Mouse (Mus musculus) granulocyte monocyte progenitor cell, adult 5-6 weeks (primary cell): Measurements from ENCODE around the gene Crybb1. TPM values are rescaled to one million over a fixed set of nuclear protein-coding genes. Genes with fewer than 3 reads are reported as not detected.
A peak's percentile ranks its signal among the peaks of the same experiment; 100 is the strongest.

Experiments used
- ATAC-seq: replicated peaks from 2 replicates; pipeline ENCODE4 v1.8.0; 2016; ENCODE audit warnings: mild to moderate bottlenecking, moderate TSS enrichment, inconsistent platforms; ENCODE audit not compliant: poor library complexity, severe bottlenecking
- total RNA-seq, 2 experiments: library from RNA; stranded (forward) in 1 of 2; stranded (reverse) in 1 of 2; fragments of 200-712, 200-1000 nt in 1 of 2; fragments of >200 nt in 1 of 2; fragmentation: Nextera tagmentation in 1 of 2; gene quantifications; 2 replicates each; pipeline ENCODE4 v1.2.3; 2014 to 2017

Crybb1 gene
- total RNA-seq (2014; fragmentation: Nextera tagmentation) (not detected in 2 replicates), total RNA-seq (2017) (not detected in 2 replicates)

GRCm38 (mm10) chr5:112255426-112255825 lies at the start of gene Crybb1:
Gene Crybb1, plus strand, starts transcription at chr5:112255815.
- ATAC-seq: no peak

- ATAC-seq: no peak
Observed at GRCm38 (mm10) chr5:112206543-112207255, 48.9 kb upstream of the Crybb1 start.

DNA sequence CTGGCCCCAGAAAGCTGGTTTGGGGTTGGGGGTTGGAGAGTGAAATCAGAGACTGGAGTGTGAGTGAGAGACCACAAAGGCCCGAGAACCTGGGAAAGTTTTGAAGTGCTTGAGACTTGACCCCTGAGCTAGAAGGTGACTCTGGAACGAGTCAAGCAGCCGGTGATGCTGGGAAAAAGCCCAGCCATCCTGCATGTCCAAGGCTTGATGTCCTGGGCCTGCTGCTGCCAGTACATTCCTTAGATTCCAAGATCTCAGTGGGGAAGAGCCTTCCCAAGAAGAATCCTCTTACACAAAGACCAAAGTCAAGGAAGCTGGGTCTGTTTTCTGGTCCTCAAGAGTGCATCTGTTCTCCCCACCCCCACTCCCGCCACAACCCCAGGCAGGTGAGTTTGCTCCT lies 47.3 kb upstream of the Crybb1 start:
- no peak for ATAC-seq

DNA sequence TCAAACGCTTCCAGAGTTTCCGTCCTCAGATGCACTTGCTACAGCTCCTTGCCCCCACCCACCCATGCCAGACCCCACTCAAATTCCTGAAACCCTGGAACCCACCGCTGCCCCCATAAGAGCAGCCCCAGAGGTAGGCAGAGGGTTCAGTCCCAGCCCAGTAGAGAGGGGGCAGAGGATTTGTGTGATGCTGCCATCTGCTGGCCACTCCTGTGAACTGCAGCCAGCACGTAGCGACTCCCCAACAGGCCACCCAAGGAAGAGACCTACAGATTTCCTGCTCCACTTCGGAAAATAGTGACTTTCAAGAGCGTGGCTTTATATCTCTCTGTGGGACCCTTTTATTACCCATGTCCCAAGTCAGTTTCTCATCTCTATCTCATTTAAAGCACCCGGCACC lies 45.5 kb upstream of the Crybb1 start:
- ATAC-seq: peak; percentile 69

GRCm38 (mm10) chr5:112211911-112212310 lies 43.7 kb upstream of the Crybb1 start:
- no peak for ATAC-seq

GRCm38 (mm10) chr5:112212711-112213264 lies 42.8 kb upstream of the Crybb1 start:
- no peak for ATAC-seq

DNA sequence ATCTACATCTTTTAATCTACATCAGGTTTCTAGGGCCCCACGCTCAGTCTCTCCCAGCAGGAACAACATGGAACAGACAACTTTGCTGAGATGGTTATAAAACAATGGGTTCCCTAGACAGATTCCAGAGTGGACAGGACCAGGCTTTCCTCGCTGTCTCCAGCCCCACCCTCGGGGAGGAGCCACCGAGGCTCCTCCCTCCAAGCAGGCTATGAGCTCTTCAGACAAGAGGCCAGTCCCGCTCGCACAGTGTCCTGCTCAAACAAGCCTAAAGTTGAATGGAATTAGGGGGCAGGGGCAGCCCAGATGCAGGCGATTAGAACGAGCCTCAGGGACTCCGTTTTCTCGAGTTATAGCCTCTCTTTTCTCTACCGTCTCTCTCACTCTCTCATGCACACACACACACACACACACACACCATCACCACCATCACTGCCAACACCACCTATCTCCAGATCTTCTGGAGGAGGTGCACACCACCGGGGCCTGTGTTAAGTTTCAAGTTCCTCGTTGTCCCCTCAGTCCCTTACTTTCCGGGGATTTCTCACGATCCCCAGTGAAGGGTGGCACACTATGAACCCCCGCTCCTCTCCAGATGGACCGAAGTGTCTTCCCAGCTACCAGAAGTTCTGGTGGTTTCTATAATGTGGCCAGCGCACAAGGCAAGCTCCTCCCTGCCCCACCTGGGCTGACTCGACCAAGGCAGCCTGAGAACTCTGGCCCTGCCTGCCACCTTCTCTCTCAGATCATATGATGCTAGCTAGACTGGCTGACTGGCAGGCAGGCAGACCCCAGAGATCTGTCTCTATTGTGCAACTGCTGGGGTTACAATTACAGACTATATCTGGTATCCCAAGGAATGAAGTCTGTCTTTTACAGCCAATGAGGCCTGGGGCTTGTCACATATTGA lies 42.0 kb upstream of the Crybb1 start:
- ATAC-seq: no peak

DNA sequence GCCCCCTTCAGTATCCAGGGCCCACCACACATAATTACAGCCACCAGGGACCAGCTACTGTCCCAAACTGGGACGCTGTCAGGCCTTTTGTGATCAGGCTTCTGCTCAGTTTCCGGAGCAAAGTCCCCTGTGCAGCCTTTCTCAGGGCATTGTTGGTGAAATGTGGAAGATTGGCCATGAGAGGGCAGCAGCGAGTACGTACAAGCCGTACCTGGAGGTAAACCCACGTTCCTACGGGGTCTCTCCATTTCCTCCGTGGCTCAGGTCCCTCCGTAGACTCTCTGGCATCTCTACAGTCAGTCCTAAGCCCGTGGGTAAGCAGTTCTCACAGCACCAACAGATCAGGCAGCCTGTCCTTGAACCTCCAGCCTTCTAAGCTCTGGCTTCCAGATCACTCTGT lies 41.2 kb upstream of the Crybb1 start:
- peak; percentile 59 for ATAC-seq

DNA sequence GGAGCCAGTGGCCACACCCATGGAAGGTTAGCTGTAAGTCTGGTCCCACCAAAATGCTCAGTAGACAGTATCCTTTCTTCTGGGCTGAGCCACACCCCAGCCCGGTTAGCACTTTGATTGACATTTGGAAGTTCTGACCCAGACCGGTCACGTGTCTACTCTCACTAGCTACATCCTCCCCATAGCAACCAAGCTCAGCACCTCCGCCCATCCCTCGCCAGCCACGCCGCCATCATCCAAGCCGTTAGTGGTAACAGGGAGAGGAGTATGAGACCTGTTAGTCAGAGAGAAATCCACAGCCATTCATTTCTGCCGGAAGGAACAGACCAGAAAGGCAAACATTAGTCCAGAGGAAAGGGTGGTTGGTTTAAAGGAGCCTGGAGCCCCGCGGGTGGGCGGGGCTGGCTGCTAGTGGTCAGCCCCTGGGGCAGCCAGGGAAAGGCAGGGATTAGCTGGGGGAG lies 40.3 kb upstream of the Crybb1 start:
- no peak for ATAC-seq

DNA sequence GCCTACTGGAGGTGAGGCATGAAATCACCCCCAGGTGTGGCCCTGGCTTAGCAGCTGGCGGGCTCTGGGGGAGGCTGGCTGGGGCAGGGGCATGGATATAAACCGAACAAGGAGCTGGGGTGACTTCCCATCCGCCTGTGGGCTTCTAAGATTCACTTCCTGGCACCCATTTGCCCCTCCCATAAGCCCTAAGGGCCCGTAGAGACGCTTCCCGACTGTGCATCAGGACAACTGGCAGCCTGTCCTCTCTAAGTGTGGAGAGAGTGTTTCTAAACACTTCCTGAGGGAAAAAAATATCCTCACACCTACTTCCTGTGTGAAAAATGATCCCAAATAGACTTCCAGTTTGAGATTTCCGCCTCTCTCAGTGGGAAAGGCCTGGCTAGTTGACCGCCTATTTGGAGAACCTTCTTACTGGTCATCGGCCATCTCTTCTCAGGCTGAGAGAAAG lies 39.8 kb upstream of the Crybb1 start:
- ATAC-seq: no peak

DNA sequence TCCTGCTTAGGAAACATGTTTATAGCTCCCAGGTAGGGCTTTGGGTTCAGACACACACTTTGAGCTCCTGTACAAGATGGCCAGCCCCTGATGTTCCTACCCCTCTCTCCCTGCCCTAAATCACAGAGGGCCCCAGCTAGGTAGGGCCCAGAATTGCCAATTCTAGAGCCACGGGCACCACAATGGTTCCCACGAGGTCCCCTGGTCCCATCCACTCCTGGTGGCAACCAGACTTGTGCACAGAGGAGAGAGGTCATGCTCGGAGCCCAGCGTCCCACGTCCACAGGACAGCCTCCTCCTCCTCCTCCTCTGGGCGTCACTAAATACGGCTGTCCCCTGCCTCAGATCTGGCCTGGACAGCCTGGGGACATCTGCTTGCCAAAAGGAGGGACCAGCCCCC lies 39.3 kb upstream of the Crybb1 start:
- no peak for ATAC-seq

DNA sequence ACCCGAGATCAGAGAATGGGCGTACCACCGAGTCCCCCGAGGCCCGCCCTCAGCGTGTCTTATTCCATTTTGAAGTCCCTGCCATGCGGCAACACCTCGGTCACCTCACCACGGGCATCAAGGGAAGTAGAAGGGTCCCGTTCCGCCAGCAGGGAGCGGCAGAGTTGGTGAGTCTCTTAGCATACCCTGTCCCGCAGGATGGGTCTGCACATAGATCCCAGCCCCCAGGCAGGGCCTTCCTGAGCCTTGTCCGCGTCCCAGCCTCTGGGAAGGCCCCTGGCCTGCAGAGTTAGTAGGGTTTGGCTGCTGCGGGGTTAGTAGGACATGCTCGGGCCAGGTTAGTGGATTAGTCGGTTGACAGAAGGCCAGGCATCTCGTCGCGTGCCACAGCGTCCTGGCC lies 38.6 kb upstream of the Crybb1 start:
- ATAC-seq: no peak

GRCm38 (mm10) chr5:112218679-112219078 lies 36.9 kb upstream of the Crybb1 start:
- ATAC-seq: no peak

- ATAC-seq: no peak
Observed at GRCm38 (mm10) chr5:112219398-112219797, 36.2 kb upstream of the Crybb1 start.

- peak; percentile 81 for ATAC-seq
Observed at GRCm38 (mm10) chr5:112220203-112220602, 35.4 kb upstream of the Crybb1 start.

- ATAC-seq: no peak
Observed at GRCm38 (mm10) chr5:112225591-112225990, 30.0 kb upstream of the Crybb1 start.

- peak; percentile 25 for ATAC-seq
Observed at GRCm38 (mm10) chr5:112227354-112227753, 28.3 kb upstream of the Crybb1 start.

DNA sequence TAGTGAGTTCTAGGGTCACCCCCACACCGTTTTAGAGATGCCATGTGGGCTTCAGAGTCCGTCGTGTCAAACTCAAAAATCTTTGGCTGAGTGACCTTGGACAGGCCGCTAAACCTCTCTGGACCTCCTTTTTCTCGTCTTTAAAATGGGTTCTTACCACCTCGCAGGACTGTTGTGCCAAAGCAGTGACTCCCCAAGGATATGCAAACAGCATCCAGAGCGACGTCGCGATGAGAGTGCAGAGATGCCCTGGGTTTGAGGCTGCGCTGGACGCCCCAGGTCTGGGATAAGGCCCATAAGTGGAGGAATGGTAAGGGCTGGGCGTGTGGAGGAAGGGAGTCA lies 27.7 kb upstream of the Crybb1 start:
- ATAC-seq: no peak

DNA sequence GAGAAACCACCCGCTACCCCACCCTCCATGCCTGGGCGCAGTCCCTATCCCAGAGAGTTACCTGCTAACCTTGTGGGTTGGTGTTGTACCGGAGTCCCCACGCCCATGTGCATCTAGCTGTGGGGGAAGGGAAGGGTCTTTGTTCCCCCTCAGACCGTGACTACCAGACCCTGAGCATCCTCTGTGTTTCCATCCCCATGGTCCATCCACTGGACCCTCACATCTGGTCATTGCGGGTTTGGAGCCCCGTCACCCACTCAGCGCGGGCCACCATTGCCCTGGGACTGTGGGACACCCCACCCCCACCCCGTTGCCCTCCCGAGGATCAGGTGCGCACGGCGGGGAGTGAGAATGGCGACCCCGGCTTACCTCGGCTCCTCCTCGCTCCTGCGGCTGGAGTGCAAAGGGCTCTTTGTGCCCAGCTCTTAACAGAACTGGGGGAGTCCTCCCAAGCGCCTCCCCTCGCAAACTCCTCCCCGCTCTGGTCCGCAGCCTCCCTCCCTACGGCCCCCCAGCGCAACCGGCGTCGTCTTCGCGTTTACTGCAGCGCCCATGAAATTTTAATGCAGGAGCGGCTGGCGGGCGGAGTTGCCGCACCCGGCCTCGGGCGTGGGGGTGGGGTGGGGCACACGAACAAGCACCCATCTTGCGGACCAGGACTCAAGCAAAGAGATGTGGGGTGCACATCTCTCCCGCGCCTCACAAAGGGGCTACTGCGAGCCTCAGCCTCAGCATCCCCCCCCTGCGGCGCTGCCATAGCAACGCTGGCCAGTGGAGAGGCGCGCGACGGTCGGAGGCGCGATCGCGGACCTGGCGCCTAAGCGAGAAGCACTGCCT lies 27.2 kb upstream of the Crybb1 start:
- ATAC-seq: peak; percentile 24; the same call in 1 of the 2 replicates

DNA sequence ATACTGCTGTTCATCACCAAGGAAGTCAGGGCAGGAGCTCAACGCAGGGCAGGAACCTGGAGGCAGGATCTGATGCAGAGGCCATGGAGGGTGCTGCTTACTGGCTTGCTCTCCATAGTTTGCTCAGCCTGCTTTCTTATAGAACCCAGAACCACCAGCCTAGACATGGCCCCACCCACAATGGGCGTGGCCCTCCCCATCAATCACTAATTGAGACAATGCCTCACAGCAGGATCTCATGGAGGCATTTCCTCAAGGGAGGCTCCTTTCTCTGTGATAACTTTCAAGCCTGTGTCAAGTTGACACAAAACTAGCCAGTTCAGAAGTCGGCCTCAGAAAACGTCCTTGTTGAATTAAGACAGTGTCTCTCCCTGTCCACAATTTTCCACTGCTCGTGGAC lies 19.8 kb upstream of the Crybb1 start:
- no peak for ATAC-seq
